Mouse (Mus musculus): ENCODE results near the gene Ngef. TPM values are rescaled to one million over a fixed set of nuclear protein-coding genes. Genes with fewer than 3 reads are reported as not detected.

Gene Ngef
- polyA plus RNA-seq, 1 experiment from 2014 or later, result 1.5 TPM

DNA sequence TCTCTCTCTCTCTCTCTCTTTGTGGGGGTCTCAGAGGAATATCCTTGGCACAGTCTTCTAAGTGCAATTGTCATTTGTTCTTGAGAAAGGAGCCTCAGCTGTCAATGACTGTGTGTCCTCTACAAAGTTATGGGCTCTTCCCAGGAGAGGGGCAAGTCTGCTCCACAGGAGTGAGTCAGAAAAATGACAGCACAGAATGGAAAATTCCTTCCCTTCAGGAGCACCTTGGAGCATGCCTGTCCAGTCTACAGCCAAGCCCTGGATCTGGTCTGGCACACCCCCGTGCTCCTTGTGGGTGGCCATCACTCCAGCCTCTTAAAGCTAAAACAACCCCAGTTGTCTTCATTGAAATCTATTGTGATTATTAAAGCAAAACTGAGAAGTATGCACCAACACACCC is 52.1 kb downstream of the Ngef start:
- Histone ChIP-seq H3K4me2 (ENCODE audit: low read depth, low read length) (no peak overlapping the region), H3K27ac (replicated peaks; ENCODE audit: low read depth, low read length) (no peak overlapping the region), H3K36me3 (replicated peaks; ENCODE audit: control insufficient read depth, insufficient read depth, low read depth, low read length) (no peaks in the 10 kb centered on the region), H3K4me1 (ENCODE audit: control insufficient read depth, insufficient read depth, low read length) (no peaks in the 10 kb centered on the region), H3K4me3 (ENCODE audit: low read depth, low read length) (no peak overlapping the region), H3K27me3 (ENCODE audit: control insufficient read depth, insufficient read depth, low read length) (no peaks in the 10 kb centered on the region), H3K9ac (replicated peaks; ENCODE audit: low read length) (no peak overlapping the region), H3K9me3 (replicated peaks; ENCODE audit: control insufficient read depth, low read length) (no peaks in the 10 kb centered on the region)
- 86% methylated on average over 1 of the region's 1 CpGs for WGBS
- ATAC-seq (replicated peaks; ENCODE audit: insufficient number of reproducible peaks, low FRiP score, low TSS enrichment, low read depth), result no peak
- no peak for DNase-seq (ENCODE audit: low spot score)

DNA sequence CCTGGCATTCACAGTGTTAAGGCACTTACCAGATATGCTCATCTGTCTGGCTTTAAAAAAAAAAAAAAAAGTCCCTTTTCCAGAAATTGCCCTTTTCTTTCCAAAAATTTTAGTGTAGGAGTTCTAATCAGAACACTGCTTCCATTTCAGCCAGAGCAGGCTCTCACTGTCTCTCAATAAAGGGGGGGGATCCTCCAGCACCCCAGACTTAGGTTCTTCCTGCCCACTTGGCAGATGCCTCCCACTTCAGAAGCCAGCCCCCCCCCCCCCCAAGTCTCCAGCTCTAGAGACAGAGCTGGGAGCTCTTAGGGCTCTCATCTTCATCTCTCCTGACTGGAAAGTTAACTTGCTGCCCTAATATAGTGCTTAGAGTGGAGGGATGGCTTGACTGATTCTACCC is 53.2 kb downstream of the Ngef start:
- Histone ChIP-seq H3K4me1 (ENCODE audit: control insufficient read depth, insufficient read depth, low read length) (no peaks in the 10 kb centered on the region), H3K4me3 (ENCODE audit: low read depth, low read length) (no peak overlapping the region), H3K36me3 (replicated peaks; ENCODE audit: control insufficient read depth, insufficient read depth, low read depth, low read length) (no peaks in the 10 kb centered on the region), H3K9me3 (replicated peaks; ENCODE audit: control insufficient read depth, low read length) (no peaks in the 10 kb centered on the region), H3K27ac (replicated peaks; ENCODE audit: low read depth, low read length) (no peak overlapping the region), H3K9ac (replicated peaks; ENCODE audit: low read length) (no peak overlapping the region), H3K4me2 (ENCODE audit: low read depth, low read length) (no peak overlapping the region), H3K27me3 (ENCODE audit: control insufficient read depth, insufficient read depth, low read length) (no peaks in the 10 kb centered on the region)
- no peak for ATAC-seq (replicated peaks; ENCODE audit: insufficient number of reproducible peaks, low FRiP score, low TSS enrichment, low read depth)
- no peak for DNase-seq (ENCODE audit: low spot score)

DNA sequence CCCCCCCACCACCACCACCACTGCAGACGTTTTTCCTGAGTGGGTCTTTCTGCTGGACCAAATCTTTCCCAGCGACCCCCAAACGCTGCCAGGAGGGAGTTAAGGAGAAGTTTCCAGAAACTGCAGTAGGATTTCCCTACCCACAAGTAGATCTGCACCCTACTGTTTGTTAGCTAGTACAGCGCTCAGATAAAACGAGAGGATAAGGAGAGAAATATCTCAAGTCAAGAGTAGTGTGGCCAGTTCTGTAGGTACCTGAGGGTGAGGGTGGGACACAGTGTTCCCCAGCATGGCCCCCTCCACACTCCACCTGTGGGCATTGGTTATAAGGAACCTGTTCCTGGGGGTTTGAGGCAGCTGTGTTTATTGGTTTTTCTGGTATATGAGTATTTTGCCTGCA is 62.8 kb downstream of the Ngef start:
- Histone ChIP-seq H3K4me2 (ENCODE audit: low read depth, low read length) (no peak overlapping the region), H3K9ac (replicated peaks; ENCODE audit: low read length) (no peak overlapping the region), H3K4me3 (ENCODE audit: low read depth, low read length) (peak overlapping the region; percentile 59; the same call in 1 of the 2 replicates), H3K27ac (replicated peaks; ENCODE audit: low read depth, low read length) (no peak overlapping the region), H3K27me3 (ENCODE audit: control insufficient read depth, insufficient read depth, low read length) (peaks cover 29% of the 10 kb centered on the region), H3K9me3 (replicated peaks; ENCODE audit: control insufficient read depth, low read length) (no peaks in the 10 kb centered on the region), H3K4me1 (ENCODE audit: control insufficient read depth, insufficient read depth, low read length) (no peaks in the 10 kb centered on the region), H3K36me3 (replicated peaks; ENCODE audit: control insufficient read depth, insufficient read depth, low read depth, low read length) (no peaks in the 10 kb centered on the region)
- DNase-seq (ENCODE audit: low spot score) (no peak), ATAC-seq (replicated peaks; ENCODE audit: insufficient number of reproducible peaks, low FRiP score, low TSS enrichment, low read depth) (no peak)
- WGBS, result 13% methylated on average over 5 of the region's 5 CpGs

DNA sequence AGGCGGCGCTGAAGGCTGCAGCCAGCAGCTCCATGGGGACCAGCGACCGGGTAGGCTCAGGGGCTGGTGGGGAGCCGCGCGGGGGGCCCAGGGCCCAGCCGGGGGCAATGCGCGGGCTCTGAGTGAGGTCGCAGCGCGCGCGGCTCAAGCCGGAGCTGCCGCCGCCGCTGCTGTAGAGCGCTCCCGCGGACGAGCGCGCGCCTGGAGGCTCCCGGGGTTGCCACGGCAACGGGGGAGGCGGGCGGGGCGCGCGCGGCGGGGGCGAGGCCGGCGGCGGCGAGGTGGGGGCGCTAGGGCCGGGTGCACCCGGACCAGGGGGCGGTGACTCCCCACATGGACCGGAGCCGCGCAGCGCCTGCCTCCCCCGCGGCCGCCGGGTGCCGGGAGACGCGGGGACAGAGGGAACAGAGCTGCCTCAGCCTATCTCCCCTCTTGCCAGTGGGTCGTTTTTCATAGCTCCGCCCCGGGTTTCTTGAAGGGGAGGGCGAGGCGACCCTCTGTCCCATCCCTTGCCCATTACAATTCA is 63.4 kb downstream of the Ngef start:
- no peak overlapping the region for H3K27ac ChIP-seq (replicated peaks; ENCODE audit: low read depth, low read length)
- peak; percentile 78 for ATAC-seq (replicated peaks; ENCODE audit: insufficient number of reproducible peaks, low FRiP score, low TSS enrichment, low read depth)
- under 1% methylated on average over 41 of the region's 61 CpGs for WGBS

DNA sequence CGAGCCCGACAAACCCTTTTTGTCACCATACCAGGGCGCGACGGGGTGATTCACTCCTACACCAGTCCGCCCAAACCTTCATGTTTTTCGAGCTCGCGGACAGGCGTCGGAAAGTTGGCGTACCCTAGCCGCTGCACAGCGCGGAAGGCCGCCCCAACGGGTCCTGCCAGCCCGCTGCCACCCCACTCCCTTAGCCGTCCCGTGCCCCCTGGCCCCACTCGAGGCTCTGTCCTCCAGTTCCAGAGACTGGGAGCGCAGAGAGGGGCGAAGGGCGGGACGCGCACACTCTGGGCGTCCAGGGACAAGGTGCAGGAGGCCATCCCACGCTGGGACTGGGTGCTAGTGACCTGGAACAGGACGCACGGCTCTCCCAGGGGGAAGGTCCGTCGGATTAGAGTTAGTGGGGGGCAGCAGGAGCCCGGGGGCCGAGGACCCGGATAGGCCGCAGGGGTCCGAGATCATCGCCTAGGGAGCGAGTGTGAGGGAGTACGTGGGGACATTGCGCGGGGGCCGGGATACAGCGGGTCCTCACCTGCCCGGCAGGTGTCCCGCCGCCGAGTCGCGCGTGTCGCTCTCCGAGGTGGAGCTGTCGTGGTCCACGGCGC is 64.0 kb downstream of the Ngef start, which contains the start of gene Neu2:
Gene Neu2, plus strand, starts transcription at position 329 of the 605 bp plus-strand sequence.
- ATAC-seq (replicated peaks; ENCODE audit: insufficient number of reproducible peaks, low FRiP score, low TSS enrichment, low read depth) (peak; percentile 51; the same call in 1 of the 2 replicates), DNase-seq (ENCODE audit: low spot score) (no peak)
- 2% methylated on average over 56 of the region's 56 CpGs for WGBS
- no peaks in the 10 kb centered on the region for H3K4me1 ChIP-seq (ENCODE audit: control insufficient read depth, insufficient read depth, low read length)
- peak within 1 kb of the TSS; percentile 99 for H3K4me2 ChIP-seq (ENCODE audit: low read depth, low read length)
- no peaks in the 10 kb centered on the region for H3K9me3 ChIP-seq (replicated peaks; ENCODE audit: control insufficient read depth, low read length)
- peak within 1 kb of the TSS; percentile 47 for H3K9ac ChIP-seq (replicated peaks; ENCODE audit: low read length)
- no peaks in the 10 kb centered on the region for H3K36me3 ChIP-seq (replicated peaks; ENCODE audit: control insufficient read depth, insufficient read depth, low read depth, low read length)
- H3K4me3 ChIP-seq (ENCODE audit: low read depth, low read length), result peak within 1 kb of the TSS; percentile 59
- peaks cover 29% of the 10 kb centered on the region for H3K27me3 ChIP-seq (ENCODE audit: control insufficient read depth, insufficient read depth, low read length)
- no peak within 1 kb of the TSS for H3K27ac ChIP-seq (replicated peaks; ENCODE audit: low read depth, low read length)

More for the DNA sequence above, 63.4 kb downstream of the Ngef start:
- H3K36me3 ChIP-seq (replicated peaks; ENCODE audit: control insufficient read depth, insufficient read depth, low read depth, low read length), result no peaks in the 10 kb centered on the region
- peaks cover 29% of the 10 kb centered on the region for H3K27me3 ChIP-seq (ENCODE audit: control insufficient read depth, insufficient read depth, low read length)
- H3K4me3 ChIP-seq (ENCODE audit: low read depth, low read length), result peak overlapping the region; percentile 59
- peak overlapping the region; percentile 99 for H3K4me2 ChIP-seq (ENCODE audit: low read depth, low read length)
- DNase-seq (ENCODE audit: low spot score), result peak; percentile 71
- H3K4me1 ChIP-seq (ENCODE audit: control insufficient read depth, insufficient read depth, low read length), result no peaks in the 10 kb centered on the region
- no peaks in the 10 kb centered on the region for H3K9me3 ChIP-seq (replicated peaks; ENCODE audit: control insufficient read depth, low read length)
- peak overlapping the region; percentile 47 for H3K9ac ChIP-seq (replicated peaks; ENCODE audit: low read length)

DNA sequence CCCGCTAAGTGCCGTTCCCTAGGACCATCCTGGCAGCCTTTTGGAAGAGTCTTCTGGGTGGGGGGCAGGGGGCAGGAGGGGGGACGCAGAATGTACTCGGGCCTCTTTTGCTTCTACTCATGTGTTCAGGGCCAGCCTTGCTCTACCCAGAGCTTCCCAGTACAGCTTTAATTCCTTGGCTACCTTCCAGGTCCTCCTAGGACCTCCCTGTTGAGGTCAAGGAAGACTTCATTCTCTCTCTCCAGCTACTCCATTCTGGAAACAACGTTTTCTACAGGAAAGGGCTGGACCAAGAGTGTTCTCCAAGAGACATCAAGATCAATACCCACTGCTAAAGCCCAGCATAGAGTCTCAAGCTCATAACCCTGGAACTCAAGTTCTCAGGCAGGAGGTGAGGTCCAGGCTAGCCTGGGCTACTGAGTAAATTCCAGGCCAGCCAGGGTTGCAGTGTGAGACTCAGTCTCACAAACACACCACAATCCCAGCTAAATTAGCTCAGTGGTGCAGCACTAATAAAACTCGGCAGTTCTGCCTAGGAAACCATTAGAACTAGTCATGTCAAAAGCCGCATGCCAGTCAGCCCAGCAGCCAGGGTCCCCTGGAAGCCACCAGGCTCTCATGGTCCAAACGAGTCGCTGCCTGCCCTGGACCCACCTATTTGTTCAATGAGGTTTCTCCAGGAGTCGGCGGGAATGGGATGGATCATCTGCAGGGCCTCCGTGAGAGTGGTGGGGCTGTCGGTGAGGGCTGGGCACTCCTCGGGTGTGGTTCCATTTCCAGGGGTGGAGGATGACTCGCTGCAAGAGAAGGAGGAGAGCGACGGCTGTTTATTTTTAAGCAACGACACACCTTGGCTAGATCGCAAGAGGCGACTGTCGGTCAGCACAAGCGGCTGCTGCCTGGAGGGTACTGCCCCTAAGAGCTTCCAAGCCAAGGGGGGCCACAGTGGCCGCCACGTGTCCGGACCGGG is 64.8 kb downstream of the Ngef start:
- Histone ChIP-seq H3K9me3 (replicated peaks; ENCODE audit: control insufficient read depth, low read length) (no peaks in the 10 kb centered on the region), H3K4me2 (ENCODE audit: low read depth, low read length) (peak overlapping the region; percentile 99), H3K36me3 (replicated peaks; ENCODE audit: control insufficient read depth, insufficient read depth, low read depth, low read length) (no peaks in the 10 kb centered on the region), H3K27ac (replicated peaks; ENCODE audit: low read depth, low read length) (no peak overlapping the region), H3K4me3 (ENCODE audit: low read depth, low read length) (peak overlapping the region; percentile 59; the same call in 1 of the 2 replicates), H3K27me3 (ENCODE audit: control insufficient read depth, insufficient read depth, low read length) (peaks cover 29% of the 10 kb centered on the region), H3K9ac (replicated peaks; ENCODE audit: low read length) (no peak overlapping the region), H3K4me1 (ENCODE audit: control insufficient read depth, insufficient read depth, low read length) (no peaks in the 10 kb centered on the region)
- DNase-seq (ENCODE audit: low spot score) (no peak), ATAC-seq (replicated peaks; ENCODE audit: insufficient number of reproducible peaks, low FRiP score, low TSS enrichment, low read depth) (0 out of 2 replicates have a peak, but pooled peaks have one; percentile 26)
- 23% methylated on average over 26 of the region's 26 CpGs for WGBS

DNA sequence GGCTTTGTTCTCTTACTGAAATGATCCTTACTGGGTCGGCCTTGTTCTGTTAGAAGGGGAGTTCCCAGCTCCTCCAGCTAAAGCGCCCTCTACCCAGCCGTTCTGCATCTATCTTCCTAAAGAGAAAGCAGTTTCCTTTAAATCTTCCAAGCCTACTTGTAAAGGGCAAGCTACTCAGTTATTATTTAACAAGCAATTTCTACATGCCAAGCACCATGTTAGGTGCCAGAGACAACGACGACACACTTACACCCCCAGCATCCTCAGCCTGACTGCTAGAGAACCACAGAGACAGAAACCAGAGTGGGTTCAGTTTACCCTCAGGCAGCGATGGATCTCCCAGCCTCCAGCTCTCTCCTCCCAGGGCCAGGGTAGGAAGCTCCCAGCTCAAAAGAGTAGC is 65.8 kb downstream of the Ngef start:
- no peaks in the 10 kb centered on the region for H3K9me3 ChIP-seq (replicated peaks; ENCODE audit: control insufficient read depth, low read length)
- no peak for DNase-seq (ENCODE audit: low spot score)
- 53% methylated on average over 6 of the region's 6 CpGs for WGBS
- no peak overlapping the region for H3K4me2 ChIP-seq (ENCODE audit: low read depth, low read length)
- no peaks in the 10 kb centered on the region for H3K4me1 ChIP-seq (ENCODE audit: control insufficient read depth, insufficient read depth, low read length)
- peaks cover 29% of the 10 kb centered on the region for H3K27me3 ChIP-seq (ENCODE audit: control insufficient read depth, insufficient read depth, low read length)
- no peak overlapping the region for H3K9ac ChIP-seq (replicated peaks; ENCODE audit: low read length)
- no peaks in the 10 kb centered on the region for H3K36me3 ChIP-seq (replicated peaks; ENCODE audit: control insufficient read depth, insufficient read depth, low read depth, low read length)
- no peak for ATAC-seq (replicated peaks; ENCODE audit: insufficient number of reproducible peaks, low FRiP score, low TSS enrichment, low read depth)
- H3K27ac ChIP-seq (replicated peaks; ENCODE audit: low read depth, low read length), result no peak overlapping the region
- H3K4me3 ChIP-seq (ENCODE audit: low read depth, low read length), result no peak overlapping the region

DNA sequence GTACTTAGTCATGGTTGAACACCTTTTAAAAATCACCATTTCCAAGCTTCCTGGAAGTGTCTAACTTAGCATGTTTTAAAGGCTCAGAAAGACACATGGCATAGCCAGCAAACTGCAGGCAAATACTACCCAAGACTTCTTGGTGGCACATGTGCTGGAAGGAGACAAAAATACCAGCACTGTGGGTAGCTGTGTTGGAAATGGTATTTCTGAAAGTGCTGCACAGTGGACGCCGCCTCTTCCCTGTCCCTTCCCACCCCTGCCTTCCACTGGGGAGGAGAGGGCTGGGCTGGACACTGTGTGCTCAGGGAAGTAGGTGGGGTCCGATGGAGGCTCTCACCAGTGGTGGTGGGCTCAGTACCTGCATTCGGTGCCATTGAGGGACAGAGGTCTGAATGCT is 68.1 kb downstream of the Ngef start:
- H3K9ac ChIP-seq (replicated peaks; ENCODE audit: low read length), result no peak overlapping the region
- H3K4me1 ChIP-seq (ENCODE audit: control insufficient read depth, insufficient read depth, low read length), result no peaks in the 10 kb centered on the region
- no peaks in the 10 kb centered on the region for H3K36me3 ChIP-seq (replicated peaks; ENCODE audit: control insufficient read depth, insufficient read depth, low read depth, low read length)
- H3K4me2 ChIP-seq (ENCODE audit: low read depth, low read length), result no peak overlapping the region
- H3K27me3 ChIP-seq (ENCODE audit: control insufficient read depth, insufficient read depth, low read length), result peaks cover 24% of the 10 kb centered on the region
- no peak overlapping the region for H3K4me3 ChIP-seq (ENCODE audit: low read depth, low read length)
- H3K9me3 ChIP-seq (replicated peaks; ENCODE audit: control insufficient read depth, low read length), result no peaks in the 10 kb centered on the region
- ATAC-seq (replicated peaks; ENCODE audit: insufficient number of reproducible peaks, low FRiP score, low TSS enrichment, low read depth) (no peak), DNase-seq (ENCODE audit: low spot score) (no peak)
- no peak overlapping the region for H3K27ac ChIP-seq (replicated peaks; ENCODE audit: low read depth, low read length)
- 96% methylated on average over 4 of the region's 4 CpGs for WGBS
